Mouse (Mus musculus) E14TG2a.4 (cell line): ENCODE measurements around the gene Fgd5.

Experiments
- CTCF ChIP-seq: conservative IDR thresholded peaks from 2 replicates; pipeline ENCODE4 v1.5.1; 2014; ENCODE audit warnings: low read length
- POU5F1 ChIP-seq: IDR thresholded peaks from 2 replicates; pipeline ENCODE4 v1.6.1; 2014; ENCODE audit warnings: low read length, borderline replicate concordance

DNA sequence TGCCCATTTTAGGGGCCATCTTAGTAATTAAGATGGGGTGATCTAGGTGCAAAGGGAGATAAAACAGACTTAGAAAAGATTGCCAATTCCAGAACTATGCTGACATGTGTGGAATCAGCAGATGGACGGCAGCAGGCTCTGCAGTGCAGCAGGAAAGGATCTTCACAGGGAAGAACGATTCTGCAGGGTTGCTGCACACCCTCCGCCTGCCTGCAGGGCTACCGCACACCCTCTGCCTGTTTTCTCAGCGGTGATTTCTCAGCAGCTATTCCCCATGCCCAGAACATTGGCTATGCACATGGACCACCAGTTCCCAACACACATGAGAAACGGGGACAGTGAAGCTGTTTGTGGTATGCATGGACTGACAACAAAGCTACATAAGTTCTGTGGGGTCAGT, 12.7 kb upstream of the Fgd5 start:
- TF ChIP-seq CTCF (no peak), POU5F1 (no peak)
